Mouse (Mus musculus): ENCODE measurements around the gene Tsx.
"Not testable (repeated sequence)": the region's sequence is repeated elsewhere in the genome, so short reads cannot be mapped to it uniquely, and the experiment has no call there.

Gene Tsx

DNA sequence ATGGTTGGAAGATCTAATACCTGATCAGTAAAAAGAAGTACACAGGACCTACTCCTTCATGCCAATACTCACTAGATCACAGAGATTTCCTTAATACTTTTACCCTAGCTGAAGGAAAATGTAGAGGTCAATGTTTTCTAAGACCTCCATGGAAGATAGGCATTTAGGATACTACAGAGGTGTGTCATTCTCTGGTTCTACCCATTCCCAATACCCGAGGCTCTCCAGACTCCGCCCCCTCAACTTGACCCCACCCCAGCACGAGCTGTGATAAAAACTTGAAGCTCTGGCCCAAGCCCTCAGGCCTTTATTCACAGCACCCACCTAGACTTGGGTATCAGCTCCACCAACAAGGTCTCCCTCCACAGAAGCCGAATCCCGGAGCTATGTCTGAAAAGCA is at the start of gene Tsx:
Gene Tsx, plus strand, starts transcription at position 301 of the 400 bp plus-strand sequence.
- no peak for DNase-seq

DNA sequence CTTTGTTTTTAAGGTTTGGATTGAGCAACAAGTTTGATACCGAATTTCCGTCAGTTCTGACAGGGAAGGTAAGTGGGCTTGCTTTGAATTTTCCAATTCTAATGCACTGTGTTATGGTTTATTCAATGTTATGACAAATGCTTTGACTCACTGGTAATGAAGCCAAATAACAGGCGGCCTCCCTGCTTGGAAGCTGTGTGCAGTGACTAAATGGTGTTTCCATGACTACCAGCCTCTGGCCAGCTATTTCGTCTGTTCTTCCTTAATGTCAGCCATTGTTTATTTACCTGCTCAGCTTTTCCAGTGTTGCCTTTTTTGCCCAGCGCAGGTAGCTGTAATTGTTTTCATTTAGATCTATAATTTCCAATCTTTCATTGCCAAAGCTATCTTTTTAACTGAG is 48.1 kb upstream of the Tsx start:
- DNase-seq: no peak

GRCm38 (mm10) chrX:103368650-103369049 is 45.6 kb upstream of the Tsx start:
- no peak for DNase-seq

GRCm38 (mm10) chrX:103371221-103371620 is 43.0 kb upstream of the Tsx start:
- DNase-seq: no peak

DNA sequence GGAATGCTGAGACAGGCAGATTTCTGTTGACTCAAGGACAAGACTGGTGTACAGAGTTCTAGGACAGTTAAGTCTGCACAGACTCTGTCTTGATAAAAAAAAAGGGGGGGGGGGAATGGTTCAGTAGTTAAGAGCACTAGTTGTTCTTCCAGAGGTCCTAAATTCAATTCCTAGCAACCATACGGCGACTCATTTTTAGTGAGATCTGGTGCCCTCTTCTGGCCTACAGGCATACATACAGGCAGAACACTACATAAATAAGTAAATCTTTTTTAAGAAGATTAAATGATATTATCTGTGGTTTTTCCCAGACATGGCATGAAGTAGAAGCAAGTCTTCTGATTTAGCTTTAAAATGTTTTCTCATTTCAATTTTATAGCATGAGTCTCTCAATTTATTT is 42.6 kb upstream of the Tsx start:
- DNase-seq: no peak

DNA sequence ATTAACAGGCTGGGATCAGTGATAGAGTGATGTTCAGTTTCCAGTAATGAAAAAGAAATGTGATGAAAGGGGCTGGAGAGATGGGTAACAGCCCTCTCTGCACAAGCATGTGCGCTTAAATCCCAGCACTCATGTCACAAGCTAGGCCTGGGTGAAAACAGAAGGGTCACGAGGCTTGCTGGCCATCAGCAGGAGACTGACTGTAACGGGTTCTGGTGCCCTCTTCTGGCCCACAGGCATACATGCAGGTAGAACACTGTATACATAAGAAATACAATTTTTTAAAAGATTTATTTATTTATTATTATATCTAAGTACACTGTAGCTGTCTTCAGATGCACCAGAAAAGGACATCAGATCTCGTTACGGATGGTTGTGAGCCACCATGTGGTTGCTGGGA is 40.0 kb upstream of the Tsx start:
- DNase-seq: no peak

DNA sequence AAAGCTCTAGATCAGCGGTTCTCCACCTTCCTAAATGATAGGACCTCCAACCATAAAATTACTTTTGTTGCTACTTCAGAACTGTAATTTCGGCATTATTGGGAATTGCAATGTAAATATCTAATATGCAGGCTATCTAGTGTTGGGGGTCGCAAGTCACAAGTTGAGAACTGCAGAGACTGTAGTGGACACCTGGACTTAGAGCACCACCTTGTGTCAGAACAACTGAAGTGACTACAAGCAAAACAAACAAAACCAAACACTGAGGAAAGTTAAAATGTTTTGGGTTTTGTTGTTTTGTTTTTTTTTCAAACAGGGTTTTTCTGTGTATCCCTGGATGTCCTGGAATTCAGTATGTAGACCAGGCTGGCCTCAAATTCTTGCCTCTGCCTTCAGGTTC is 29.7 kb upstream of the Tsx start:
- no peak for DNase-seq

DNA sequence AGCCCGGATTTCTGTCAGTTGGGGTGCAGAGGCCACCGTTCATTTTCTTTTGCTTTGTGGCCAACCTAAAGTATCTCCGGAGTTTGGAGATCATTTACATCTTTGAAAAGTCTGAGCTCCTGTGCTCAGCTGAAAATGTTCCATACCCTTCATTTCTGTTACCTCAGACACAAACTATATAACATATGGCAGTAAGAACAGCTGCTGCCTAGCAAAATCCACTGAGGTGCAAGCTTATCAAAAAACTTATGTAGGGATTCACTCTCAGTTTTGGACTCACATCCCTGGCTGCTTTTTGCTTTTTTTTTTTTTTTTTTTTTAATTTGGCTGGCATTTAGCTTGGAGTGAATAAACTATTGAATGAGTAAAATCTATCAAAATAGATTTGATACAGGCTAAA is 26.1 kb upstream of the Tsx start:
- no peak for DNase-seq

- no peak for DNase-seq
Observed at GRCm38 (mm10) chrX:103393841-103394240, 20.4 kb upstream of the Tsx start.

DNA sequence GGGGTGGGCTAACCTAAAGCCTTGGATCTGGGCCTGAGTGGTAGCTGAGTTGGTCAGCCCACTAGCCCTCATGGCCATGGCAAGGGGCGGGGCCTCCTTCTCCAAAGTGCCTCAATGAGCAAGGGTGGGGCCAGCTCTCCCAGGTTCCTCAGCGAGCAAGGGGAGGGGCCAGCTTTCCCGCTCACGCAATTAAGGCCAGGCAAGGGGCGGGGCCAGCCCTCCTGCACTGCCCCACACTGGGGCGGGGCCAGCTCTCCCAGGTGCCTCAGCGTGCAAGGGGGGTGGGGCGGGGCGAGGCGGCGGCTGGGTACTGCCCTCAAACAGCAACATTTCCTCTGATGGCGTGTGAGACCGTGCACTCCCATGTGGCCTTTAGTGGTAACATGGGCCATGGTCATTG is 9.2 kb upstream of the Tsx start:
- no peak for DNase-seq

DNA sequence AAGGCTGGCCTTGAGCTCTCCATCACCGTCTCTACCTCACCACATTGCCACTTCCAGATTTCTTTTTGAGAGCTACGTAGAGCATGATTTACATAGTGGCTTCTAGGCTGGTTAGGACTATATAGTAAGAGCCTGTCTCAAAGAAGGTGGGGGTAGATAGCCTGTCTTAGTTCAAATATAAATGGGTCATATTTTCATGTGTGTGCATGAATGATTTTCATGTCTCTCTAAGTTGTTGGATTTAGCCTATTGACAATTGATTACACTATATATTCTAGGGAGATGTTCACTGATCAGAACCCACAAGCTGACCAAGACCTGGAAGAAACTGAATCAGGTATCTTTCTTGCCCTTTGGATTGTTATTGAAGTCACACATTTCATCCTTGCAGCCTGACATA is 7.4 kb downstream of the Tsx start, which contains the start of gene Gm26992:
Gene Gm26992, plus strand, starts transcription at position 301 of the 400 bp plus-strand sequence.
- DNase-seq: no peak

- no peak for DNase-seq
Observed at GRCm38 (mm10) chrX:103427677-103428076, 13.4 kb downstream of the Tsx start.

DNA sequence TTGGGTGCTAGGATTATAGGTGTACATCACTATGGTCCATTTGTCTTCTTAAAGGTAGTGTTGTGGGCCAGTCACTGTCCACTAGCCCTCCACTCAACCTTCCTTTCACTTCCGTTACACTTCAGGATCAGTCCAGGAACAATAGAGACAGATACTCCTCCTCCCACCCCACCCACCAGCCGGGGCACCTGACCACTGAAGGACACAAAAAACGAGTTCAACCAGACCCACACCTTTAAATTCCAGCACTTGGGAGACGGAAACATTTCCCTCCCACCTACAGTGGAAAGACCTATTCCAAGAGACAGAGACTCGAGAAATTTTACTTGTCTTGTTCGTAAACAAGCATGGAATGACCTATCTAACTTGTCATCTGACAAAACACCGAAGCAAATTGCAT is 18.0 kb downstream of the Tsx start:
- DNase-seq: no peak

GRCm38 (mm10) chrX:103438023-103438422 is 23.8 kb downstream of the Tsx start:
- no peak for DNase-seq

- peak; percentile 35 for DNase-seq
Observed at GRCm38 (mm10) chrX:103440803-103441202, 26.5 kb downstream of the Tsx start.

DNA sequence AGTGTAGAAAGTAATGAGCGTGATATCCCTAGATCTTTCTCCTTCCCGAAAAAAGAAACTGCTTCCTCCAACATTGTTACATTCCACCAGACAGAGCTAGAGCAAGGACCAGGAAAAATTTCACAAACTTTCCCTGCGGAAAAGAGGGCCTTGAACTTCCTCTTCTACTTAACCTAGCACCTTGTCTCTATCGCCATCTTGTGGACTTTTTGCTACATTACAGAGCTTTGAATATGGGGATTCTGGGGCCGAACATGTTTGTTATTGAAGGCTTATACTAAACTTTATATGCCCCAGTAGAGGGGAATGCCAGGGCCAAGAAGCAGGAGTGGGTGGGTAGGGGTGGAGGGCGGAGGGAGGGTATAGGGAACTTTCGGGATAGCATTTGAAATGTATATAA is 29.5 kb downstream of the Tsx start:
- peak; percentile 24 for DNase-seq

DNA sequence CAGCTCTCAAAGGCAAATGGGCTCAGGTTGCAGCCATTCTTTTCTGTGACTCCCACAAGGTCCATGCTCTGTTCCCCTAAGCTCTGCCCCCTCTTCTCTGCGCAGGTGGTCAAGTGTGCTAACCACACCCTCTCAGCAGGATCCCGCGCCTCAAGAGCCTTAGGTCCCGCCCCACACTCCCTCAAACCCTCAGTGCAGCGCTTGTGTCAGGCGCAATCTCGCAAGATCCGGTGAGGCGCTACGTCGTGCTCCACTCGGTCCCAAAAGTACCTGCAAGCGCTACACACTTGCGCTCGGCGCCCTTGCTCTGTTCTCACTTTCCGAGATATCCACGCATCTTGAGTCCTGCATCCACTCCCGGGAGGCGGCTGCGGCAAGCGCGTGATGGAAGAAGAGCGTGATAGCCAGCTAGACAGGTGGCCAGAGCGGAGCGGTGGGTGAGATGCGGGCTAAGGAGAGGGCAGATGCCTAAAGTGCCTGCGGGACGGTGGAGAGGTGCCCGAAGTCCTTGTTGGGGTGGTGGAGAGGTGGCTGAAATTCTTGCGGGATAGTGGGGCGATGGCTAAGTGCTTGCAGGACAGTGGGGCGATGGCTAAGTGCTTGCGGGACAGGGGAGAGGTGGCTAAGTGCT is 33.4 kb downstream of the Tsx start:
- DNase-seq: peak; percentile 47

GRCm38 (mm10) chrX:103448429-103448828 is 34.2 kb downstream of the Tsx start:
- DNase-seq: not testable (repeated sequence)

- DNase-seq: not testable (repeated sequence)
Observed at GRCm38 (mm10) chrX:103448943-103449722, 34.9 kb downstream of the Tsx start.

DNA sequence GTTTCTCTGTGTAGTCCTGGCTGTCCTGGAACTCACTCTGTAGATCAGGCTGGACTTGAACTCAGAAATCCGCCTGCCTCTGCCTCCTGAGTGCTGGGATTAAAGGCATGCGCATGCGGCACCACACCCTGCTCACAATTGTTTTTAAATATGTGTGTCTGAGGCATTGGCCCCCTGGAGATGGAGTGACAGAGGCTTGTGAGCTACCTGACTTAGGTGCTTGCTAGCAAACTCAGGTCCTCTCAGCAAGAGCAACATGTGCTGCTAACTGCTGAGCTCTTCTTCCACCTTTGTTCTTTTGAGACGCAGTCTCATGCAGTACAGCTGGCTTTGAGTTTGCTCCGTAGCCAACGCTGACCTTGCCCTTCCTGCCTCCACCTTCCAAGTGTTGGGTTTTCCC is 38.5 kb downstream of the Tsx start:
- DNase-seq: no peak

- DNase-seq: no peak
Observed at GRCm38 (mm10) chrX:103460056-103460455, 45.8 kb downstream of the Tsx start.

DNA sequence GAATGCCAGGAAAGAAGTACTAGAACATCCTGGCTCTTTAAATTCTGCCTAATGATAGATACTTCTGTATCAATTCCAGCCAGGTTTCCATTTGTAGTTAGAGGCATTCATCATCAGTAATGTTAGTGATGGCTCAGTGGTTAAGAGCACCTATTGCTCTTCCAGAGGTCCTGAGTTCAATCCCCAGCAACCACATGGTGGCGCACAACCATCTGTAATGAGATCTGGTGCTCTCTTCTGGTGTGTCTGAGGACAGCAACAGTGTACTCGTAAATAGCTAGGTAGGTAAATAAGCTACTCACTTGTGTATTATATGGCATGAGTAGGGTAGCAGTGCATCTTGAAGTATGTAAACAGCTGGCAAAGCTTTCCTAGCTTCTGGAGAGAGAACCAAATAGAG is 54.7 kb downstream of the Tsx start:
- no peak for DNase-seq

- DNase-seq: no peak
Observed at GRCm38 (mm10) chrX:103472346-103472745, 58.1 kb downstream of the Tsx start.

Measured in cerebellum, adult 8-10 months (tissue).